Mouse (Mus musculus): ENCODE data around the gene Acvr2b.

The Acvr2b gene

GRCm38 (mm10) chr9:119430311-119430710 is 28.4 kb downstream of the Acvr2b start:
- no peaks in the 10 kb centered on the region for H3K27me3 ChIP-seq (ENCODE audit: control insufficient read depth, insufficient read depth, low read length, poor library complexity, severe bottlenecking)
- no peaks in the 10 kb centered on the region for H3K36me3 ChIP-seq (ENCODE audit: control insufficient read depth, insufficient read depth, low read length, poor library complexity, severe bottlenecking)
- peak; percentile 58 for DNase-seq (ENCODE audit: low read depth, low spot score)

GRCm38 (mm10) chr9:119435855-119436254 is 33.9 kb downstream of the Acvr2b start:
- Histone ChIP-seq H3K27me3 (ENCODE audit: control insufficient read depth, insufficient read depth, low read length, poor library complexity, severe bottlenecking) (no peaks in the 10 kb centered on the region), H3K36me3 (ENCODE audit: control insufficient read depth, insufficient read depth, low read length, poor library complexity, severe bottlenecking) (no peaks in the 10 kb centered on the region)
- no peak for DNase-seq (ENCODE audit: low read depth, low spot score)

DNA sequence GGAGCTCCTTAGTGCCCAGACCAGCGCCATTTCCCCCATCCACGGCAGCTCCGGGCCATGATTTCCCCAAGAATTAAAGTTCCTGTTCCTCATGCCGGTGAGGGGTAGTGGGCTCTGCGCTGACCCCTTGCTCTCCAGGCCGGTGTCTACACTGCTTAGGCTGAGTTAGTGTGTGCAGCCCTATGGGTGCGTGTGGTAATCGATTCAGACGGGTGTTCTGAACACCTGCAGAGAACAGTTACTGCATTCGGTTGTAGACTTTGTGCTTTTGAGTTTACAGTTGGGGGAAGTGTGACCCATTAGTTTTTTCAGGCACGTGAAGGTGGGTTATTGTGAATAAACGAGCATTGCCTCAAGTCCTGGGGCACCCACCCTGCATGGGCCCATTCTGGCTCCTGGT is 36.1 kb downstream of the Acvr2b start:
- DNase-seq (ENCODE audit: low read depth, low spot score), result no peak
- H3K27me3 ChIP-seq (ENCODE audit: control insufficient read depth, insufficient read depth, low read length, poor library complexity, severe bottlenecking), result no peaks in the 10 kb centered on the region
- no peaks in the 10 kb centered on the region for H3K36me3 ChIP-seq (ENCODE audit: control insufficient read depth, insufficient read depth, low read length, poor library complexity, severe bottlenecking)

GRCm38 (mm10) chr9:119438498-119439000 is 36.6 kb downstream of the Acvr2b start:
- Histone ChIP-seq H3K27me3 (ENCODE audit: control insufficient read depth, insufficient read depth, low read length, poor library complexity, severe bottlenecking) (no peaks in the 10 kb centered on the region), H3K36me3 (ENCODE audit: control insufficient read depth, insufficient read depth, low read length, poor library complexity, severe bottlenecking) (no peaks in the 10 kb centered on the region)
- no peak for DNase-seq (ENCODE audit: low read depth, low spot score)

GRCm38 (mm10) chr9:119444738-119445429 is 43.0 kb downstream of the Acvr2b start, which contains the start of gene Exog:
Gene Exog, plus strand, starts transcription at chr9:119444943.
- Histone ChIP-seq H3K36me3 (ENCODE audit: control insufficient read depth, insufficient read depth, low read length, poor library complexity, severe bottlenecking) (peaks cover 4% of the 10 kb centered on the region; the same call in 1 of the 2 replicates), H3K27me3 (ENCODE audit: control insufficient read depth, insufficient read depth, low read length, poor library complexity, severe bottlenecking) (no peaks in the 10 kb centered on the region)
- peak; percentile 96 for DNase-seq (ENCODE audit: low read depth, low spot score)

DNA sequence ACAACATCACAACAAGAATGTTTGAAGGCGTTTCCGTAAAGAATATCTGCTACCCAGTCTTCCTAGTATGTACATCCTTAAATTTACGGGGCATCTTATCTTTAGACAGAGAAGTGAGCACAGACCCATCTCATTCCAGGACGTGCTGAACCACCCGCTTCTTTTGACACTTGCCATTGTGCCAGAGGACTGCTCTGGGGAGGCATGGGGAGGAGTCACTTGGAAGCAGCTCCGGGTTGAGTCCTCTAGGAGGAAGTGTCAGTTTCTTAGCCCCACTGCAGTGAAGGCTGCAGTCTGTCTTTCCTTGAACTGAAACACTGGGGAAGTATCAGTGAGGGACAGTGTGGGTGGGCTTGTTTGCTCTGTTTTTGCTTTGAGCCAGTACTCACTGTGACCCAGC is 43.8 kb downstream of the Acvr2b start:
- Histone ChIP-seq H3K36me3 (ENCODE audit: control insufficient read depth, insufficient read depth, low read length, poor library complexity, severe bottlenecking) (peaks cover 7% of the 10 kb centered on the region; the same call in 1 of the 2 replicates), H3K27me3 (ENCODE audit: control insufficient read depth, insufficient read depth, low read length, poor library complexity, severe bottlenecking) (no peaks in the 10 kb centered on the region)
- peak; percentile 22 for DNase-seq (ENCODE audit: low read depth, low spot score)

- H3K27me3 ChIP-seq (ENCODE audit: control insufficient read depth, insufficient read depth, low read length, poor library complexity, severe bottlenecking), result no peaks in the 10 kb centered on the region
- DNase-seq (ENCODE audit: low read depth, low spot score), result no peak
- peaks cover 4% of the 10 kb centered on the region for H3K36me3 ChIP-seq (ENCODE audit: control insufficient read depth, insufficient read depth, low read length, poor library complexity, severe bottlenecking)
Observed at GRCm38 (mm10) chr9:119455967-119456366, 54.0 kb downstream of the Acvr2b start.

DNA sequence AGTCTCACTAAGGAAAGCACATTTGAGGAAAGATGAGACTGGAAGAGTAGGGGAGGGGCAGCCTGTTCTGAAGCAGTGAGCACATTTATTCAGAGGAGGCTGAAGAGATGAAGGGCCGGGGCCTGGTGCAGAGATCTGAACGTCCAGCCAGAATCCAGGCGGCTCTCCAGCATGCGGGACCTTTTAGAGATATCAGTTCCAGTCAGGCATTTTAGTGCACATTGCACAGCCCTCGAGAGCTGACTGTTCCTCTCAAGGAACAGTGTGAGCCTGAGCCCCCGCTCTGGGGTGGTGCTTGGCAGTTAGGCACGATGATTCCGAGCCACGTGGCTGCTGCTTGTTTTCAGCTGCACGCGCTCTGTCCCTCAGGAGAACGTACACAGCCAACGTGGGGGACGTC is 55.2 kb downstream of the Acvr2b start:
- H3K36me3 ChIP-seq (ENCODE audit: control insufficient read depth, insufficient read depth, low read length, poor library complexity, severe bottlenecking), result peaks cover 2% of the 10 kb centered on the region
- H3K27me3 ChIP-seq (ENCODE audit: control insufficient read depth, insufficient read depth, low read length, poor library complexity, severe bottlenecking), result no peaks in the 10 kb centered on the region
- DNase-seq (ENCODE audit: low read depth, low spot score), result no peak

DNA sequence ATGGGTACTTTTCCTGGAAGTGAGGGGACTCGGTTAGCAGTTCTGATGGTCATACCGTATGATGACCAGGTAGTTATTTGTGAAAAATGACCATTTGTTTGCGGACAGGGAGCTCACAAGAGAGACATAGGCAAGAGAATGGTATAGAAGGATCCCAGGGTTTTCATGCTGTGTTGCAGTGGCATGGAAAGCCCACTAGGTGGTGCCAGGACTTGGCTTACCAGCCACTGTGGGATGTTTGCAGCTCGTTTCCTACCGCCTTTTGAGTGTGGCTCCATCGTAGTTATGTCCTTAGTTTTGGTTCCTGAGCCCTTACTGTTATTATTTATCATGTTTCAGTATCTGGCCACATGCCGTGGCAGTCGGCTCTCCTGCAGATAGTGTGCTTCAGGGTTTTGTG is 58.5 kb downstream of the Acvr2b start:
- peak; percentile 59 for DNase-seq (ENCODE audit: low read depth, low spot score)
- Histone ChIP-seq H3K27me3 (ENCODE audit: control insufficient read depth, insufficient read depth, low read length, poor library complexity, severe bottlenecking) (no peaks in the 10 kb centered on the region), H3K36me3 (ENCODE audit: control insufficient read depth, insufficient read depth, low read length, poor library complexity, severe bottlenecking) (peaks cover 5% of the 10 kb centered on the region)

DNA sequence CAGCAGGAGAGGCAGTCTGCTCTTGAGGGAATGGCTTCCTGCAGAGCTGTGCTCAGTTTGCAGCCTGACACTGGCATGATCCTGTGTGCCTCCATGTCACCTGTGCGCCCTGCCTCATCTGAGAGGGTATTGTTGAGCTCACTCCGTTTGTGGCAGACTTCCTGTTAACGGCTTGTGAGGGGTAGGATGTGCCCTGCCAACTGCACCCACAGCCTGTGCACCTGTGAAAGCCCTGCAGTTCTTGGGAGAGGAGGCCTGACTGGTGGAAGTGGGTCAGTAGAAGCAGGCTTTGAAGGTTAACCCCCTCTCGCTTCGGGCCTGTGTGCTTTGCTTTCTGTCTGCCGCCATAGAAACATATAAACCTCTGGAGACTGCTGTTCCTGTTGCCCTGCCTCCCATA is 63.1 kb downstream of the Acvr2b start:
- no peaks in the 10 kb centered on the region for H3K27me3 ChIP-seq (ENCODE audit: control insufficient read depth, insufficient read depth, low read length, poor library complexity, severe bottlenecking)
- DNase-seq (ENCODE audit: low read depth, low spot score), result no peak

DNA sequence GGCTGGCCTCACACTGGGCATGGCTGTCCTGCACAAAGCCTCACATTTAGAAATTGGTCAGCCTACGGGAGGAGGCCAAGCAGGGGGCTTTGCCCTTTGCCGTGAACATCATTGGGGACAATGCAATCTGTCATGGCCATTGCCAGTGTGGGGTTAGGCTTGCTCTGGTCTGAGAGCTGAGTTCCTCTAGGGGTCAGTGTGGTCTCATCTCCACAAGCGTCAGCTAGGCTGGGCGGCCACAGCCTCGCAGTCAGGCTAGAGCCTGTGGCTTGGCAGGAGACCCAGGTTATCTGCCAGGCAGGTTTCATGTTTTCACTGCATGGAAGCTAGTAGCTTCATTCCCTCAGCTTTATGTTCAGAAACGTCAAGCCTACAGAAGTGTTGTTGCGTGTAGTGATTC is 63.7 kb downstream of the Acvr2b start:
- DNase-seq (ENCODE audit: low read depth, low spot score), result no peak
- H3K27me3 ChIP-seq (ENCODE audit: control insufficient read depth, insufficient read depth, low read length, poor library complexity, severe bottlenecking), result no peaks in the 10 kb centered on the region
- H3K36me3 ChIP-seq (ENCODE audit: control insufficient read depth, insufficient read depth, low read length, poor library complexity, severe bottlenecking), result peaks cover 5% of the 10 kb centered on the region; the same call in 1 of the 2 replicates

More for the DNA sequence above, 63.1 kb downstream of the Acvr2b start:
- peaks cover 5% of the 10 kb centered on the region; the same call in 1 of the 2 replicates for H3K36me3 ChIP-seq (ENCODE audit: control insufficient read depth, insufficient read depth, low read length, poor library complexity, severe bottlenecking)

GRCm38 (mm10) chr9:119469691-119470353 is 67.9 kb downstream of the Acvr2b start:
- Histone ChIP-seq H3K27me3 (ENCODE audit: control insufficient read depth, insufficient read depth, low read length, poor library complexity, severe bottlenecking) (no peaks in the 10 kb centered on the region), H3K36me3 (ENCODE audit: control insufficient read depth, insufficient read depth, low read length, poor library complexity, severe bottlenecking) (no peaks in the 10 kb centered on the region; the same call in 1 of the 2 replicates)
- no peak for DNase-seq (ENCODE audit: low read depth, low spot score)

- DNase-seq (ENCODE audit: low read depth, low spot score), result no peak
- Histone ChIP-seq H3K36me3 (ENCODE audit: control insufficient read depth, insufficient read depth, low read length, poor library complexity, severe bottlenecking) (no peaks in the 10 kb centered on the region), H3K27me3 (ENCODE audit: control insufficient read depth, insufficient read depth, low read length, poor library complexity, severe bottlenecking) (no peaks in the 10 kb centered on the region)
Observed at GRCm38 (mm10) chr9:119472412-119472918, 70.5 kb downstream of the Acvr2b start.

GRCm38 (mm10) chr9:119473011-119473410 is 71.1 kb downstream of the Acvr2b start:
- Histone ChIP-seq H3K27me3 (ENCODE audit: control insufficient read depth, insufficient read depth, low read length, poor library complexity, severe bottlenecking) (no peaks in the 10 kb centered on the region), H3K36me3 (ENCODE audit: control insufficient read depth, insufficient read depth, low read length, poor library complexity, severe bottlenecking) (no peaks in the 10 kb centered on the region)
- DNase-seq (ENCODE audit: low read depth, low spot score), result no peak

DNA sequence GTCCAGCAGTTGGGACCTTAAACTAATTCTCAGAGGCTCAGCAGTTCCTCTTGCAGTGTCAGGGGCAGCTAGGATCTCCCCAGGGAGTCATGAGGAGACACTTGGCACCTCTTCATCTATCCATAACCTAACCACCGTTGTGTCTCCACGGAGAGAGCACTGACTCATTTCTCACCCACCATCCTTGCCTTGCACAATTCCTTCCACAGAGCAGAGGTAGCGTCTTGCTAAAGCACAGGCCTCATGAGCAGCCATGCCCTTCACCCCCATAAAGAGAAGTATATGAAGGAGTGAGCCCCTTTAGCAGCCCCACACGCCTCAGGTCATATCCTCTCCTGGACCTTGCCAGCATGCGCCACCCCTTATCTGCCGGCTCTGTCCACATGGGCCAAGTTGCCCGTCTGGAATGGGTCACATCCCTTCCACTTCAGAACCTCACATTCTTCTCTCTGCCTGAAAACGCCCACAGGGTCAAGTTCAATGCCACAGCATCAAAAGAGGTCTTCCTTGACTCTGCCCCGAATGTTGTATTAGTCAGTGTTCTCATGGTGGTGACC is 71.8 kb downstream of the Acvr2b start:
- no peaks in the 10 kb centered on the region for H3K27me3 ChIP-seq (ENCODE audit: control insufficient read depth, insufficient read depth, low read length, poor library complexity, severe bottlenecking)
- DNase-seq (ENCODE audit: low read depth, low spot score), result no peak
- no peaks in the 10 kb centered on the region for H3K36me3 ChIP-seq (ENCODE audit: control insufficient read depth, insufficient read depth, low read length, poor library complexity, severe bottlenecking)
